Mouse (Mus musculus): Measurements from ENCODE around the gene Gnmt. TPM values are rescaled to one million over a fixed set of nuclear protein-coding genes. Genes with fewer than 3 reads are reported as not detected.

Gnmt gene
- polyA plus RNA-seq, 1 experiment from 2014 or later, result 0.90 TPM

DNA sequence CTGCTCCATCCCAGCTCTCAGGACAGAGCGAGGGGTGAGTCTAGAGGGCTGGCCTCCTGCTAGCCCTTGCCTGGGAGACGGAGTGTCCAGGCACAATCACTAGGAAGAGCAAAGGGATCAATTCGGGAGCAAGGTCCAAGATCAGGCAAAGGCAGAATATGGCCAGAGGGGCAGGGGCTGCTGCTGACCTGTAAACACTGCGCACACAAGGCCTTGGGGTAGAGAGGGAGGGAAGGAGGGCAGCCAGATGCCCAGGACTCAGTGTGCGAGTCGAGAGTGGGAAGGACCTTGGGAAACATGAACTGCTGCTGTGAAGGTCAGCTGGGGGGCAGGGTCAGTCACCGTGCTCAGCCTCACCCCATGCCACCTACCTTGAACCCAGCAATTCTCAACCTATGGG is 6.3 kb upstream of the Gnmt start:
- no peaks in the 10 kb centered on the region for H3K9me3 ChIP-seq
- no peak overlapping the region for H3K9ac ChIP-seq
- no peaks in the 10 kb centered on the region for H3K4me1 ChIP-seq (replicated peaks)
- H3K27ac ChIP-seq, result no peak overlapping the region
- H3K4me2 ChIP-seq, result no peak overlapping the region
- H3K27me3 ChIP-seq, result no peaks in the 10 kb centered on the region
- ATAC-seq (ENCODE audit: low FRiP score), result no peak
- WGBS, result 91% methylated on average over 7 of the region's 7 CpGs
- H3K36me3 ChIP-seq, result peaks cover 44% of the 10 kb centered on the region
- no peak overlapping the region for H3K4me3 ChIP-seq

DNA sequence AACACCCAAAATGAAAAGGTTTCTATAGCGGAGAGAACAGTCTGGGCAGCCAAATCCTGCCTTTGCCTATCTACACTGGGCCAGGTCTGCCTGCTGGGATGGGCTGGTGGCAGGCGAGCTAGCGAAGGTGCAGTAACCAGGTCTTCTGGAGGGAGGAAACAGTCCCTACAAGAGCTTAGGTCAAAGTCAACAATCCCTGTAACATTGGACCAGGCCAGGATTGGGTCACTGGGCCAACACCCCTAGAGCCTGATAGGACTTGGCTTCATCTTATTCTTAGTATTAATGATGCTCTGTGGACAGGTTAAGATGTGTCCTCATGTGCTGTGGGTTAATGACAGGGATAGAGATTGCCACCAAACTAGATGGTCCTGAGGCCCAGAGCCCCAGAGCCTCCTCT is 5.1 kb upstream of the Gnmt start:
- Histone ChIP-seq H3K36me3 (peaks cover 42% of the 10 kb centered on the region), H3K4me2 (no peak overlapping the region), H3K4me3 (no peak overlapping the region), H3K27me3 (peaks cover 8% of the 10 kb centered on the region), H3K9ac (no peak overlapping the region), H3K9me3 (no peaks in the 10 kb centered on the region), H3K27ac (no peak overlapping the region), H3K4me1 (replicated peaks) (no peaks in the 10 kb centered on the region)
- WGBS, result 96% methylated on average over 3 of the region's 3 CpGs
- ATAC-seq (ENCODE audit: low FRiP score), result no peak

DNA sequence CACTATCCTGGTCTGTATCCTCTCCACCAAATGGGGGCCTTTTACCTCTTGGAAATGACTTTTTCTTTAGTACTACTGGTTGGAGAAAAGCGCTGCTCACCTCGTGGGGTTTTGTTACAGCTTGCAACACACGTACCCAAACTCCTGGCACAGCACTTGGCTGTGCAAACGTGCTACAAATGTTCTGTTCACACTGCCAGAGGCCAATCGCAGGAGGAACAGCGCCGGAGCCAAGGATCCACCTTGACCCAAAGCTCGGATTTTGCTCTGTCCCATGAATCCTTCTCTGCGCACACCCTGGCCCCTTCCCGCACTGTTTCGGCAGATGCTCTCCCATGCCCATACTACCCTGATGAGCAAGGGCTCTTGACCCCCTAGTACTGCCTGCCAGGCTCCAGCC is 472 bp downstream of the Gnmt start:
- Histone ChIP-seq H3K4me3 (no peak overlapping the region), H3K4me1 (replicated peaks) (0 out of 2 replicates have a peak, but pooled peaks cover 4% of the 10 kb centered on the region), H3K36me3 (peaks cover 29% of the 10 kb centered on the region), H3K9ac (peak overlapping the region; percentile 39; the same call in 1 of the 2 replicates), H3K9me3 (no peaks in the 10 kb centered on the region), H3K27ac (no peak overlapping the region), H3K27me3 (peaks cover 21% of the 10 kb centered on the region), H3K4me2 (0 out of 2 replicates have a peak overlapping the region, but pooled peaks have one; percentile 15)
- 54% methylated on average over 11 of the region's 11 CpGs for WGBS
- no peak for ATAC-seq (ENCODE audit: low FRiP score)

DNA sequence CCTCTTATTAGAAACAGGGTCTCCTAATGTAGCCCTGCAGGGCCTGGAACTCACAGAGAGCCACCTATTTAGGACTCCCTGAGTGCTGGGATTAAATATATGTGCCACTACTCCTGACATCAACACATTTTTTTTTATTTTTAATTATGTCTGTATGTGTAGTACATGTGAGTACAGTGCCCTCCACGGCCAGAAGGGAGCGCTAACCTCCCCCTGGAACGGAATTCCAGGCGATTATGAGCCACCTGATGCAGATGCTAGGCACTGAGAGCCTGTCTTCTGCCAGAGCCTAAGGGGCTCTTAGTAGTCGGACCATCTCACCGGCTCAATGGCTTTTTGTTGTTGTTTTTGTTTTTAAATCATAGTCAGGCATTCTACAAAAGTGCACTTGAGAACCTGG is 947 bp downstream of the Gnmt start:
- Histone ChIP-seq H3K4me3 (no peak overlapping the region), H3K9ac (no peak overlapping the region), H3K4me2 (no peak overlapping the region), H3K36me3 (peaks cover 34% of the 10 kb centered on the region), H3K27ac (no peak overlapping the region), H3K27me3 (peaks cover 21% of the 10 kb centered on the region), H3K4me1 (replicated peaks) (0 out of 2 replicates have a peak, but pooled peaks cover 4% of the 10 kb centered on the region), H3K9me3 (no peaks in the 10 kb centered on the region)
- no peak for ATAC-seq (ENCODE audit: low FRiP score)
- WGBS, result 44% methylated on average over 6 of the region's 6 CpGs

DNA sequence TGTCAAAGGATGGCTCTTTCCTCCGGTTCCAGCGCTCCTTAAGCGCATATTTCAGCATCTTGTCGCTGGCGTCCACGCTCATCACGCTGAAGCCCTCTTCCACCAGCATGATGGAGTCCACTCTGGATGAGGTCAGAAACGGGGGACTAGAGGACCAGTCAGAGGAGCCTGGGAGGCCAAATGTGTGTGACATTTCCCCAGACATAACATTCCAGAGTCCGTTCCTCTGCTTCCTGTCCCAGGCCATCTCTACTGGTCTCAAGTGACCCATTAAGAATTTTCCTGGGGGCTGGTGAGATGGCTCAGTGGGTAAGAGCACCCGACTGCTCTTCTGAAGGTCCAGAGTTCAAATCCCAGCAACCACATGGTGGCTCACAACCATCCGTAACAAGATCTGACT is 1.7 kb downstream of the Gnmt start:
- Histone ChIP-seq H3K4me2 (no peak overlapping the region), H3K27me3 (peaks cover 21% of the 10 kb centered on the region), H3K4me3 (no peak overlapping the region), H3K4me1 (replicated peaks) (0 out of 2 replicates have a peak, but pooled peaks cover 4% of the 10 kb centered on the region), H3K36me3 (peaks cover 39% of the 10 kb centered on the region), H3K27ac (no peak overlapping the region), H3K9me3 (no peaks in the 10 kb centered on the region), H3K9ac (no peak overlapping the region)
- ATAC-seq (ENCODE audit: low FRiP score), result no peak
- WGBS, result 89% methylated on average over 11 of the region's 11 CpGs

DNA sequence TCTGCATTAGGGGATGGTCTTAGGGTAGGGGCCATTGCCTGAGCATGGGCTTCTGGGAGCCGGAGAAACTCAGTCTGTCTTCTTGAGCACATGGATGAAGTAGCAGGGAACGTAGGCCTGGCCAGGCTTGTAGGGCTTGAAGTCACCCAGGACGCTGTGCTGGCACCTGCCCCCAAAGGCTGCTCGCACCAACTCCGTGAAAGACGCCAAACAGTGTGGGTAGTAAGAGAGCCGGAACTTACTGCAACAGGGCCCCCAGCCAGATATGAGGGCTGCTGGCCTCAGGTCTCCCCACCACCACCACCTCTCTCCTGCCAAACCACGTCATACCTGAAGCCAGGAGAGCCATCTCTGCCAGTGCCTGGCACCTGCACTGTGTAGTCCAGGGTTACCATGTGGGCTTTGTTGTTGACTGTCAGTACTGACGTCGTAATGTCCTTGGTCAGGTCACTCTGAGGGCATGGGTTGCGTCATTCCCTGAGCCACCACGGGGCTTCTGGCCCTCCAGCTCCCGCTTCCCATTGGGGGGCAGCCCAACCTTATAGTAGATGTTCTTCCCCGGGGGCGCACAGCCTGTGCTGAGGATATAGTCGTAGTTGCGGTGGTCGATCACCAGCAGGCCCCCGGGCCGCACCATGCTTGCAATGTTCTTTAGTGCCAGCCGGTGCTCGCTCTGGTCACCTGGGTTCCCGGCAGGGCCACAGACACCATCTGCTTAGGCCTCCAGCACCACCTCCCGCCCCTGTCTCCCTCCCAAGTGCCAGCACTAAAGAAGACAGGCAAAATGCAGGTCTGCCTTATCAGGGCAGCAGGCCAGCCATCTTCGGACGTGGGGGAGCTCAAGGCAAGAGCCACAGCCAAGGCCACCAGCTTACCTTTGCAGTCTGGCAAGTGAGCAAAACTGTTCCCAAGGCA is 3.0 kb downstream of the Gnmt start:
- WGBS, result 92% methylated on average over 26 of the region's 26 CpGs
- no peak overlapping the region for H3K9ac ChIP-seq
- ATAC-seq (ENCODE audit: low FRiP score), result no peak
- H3K4me2 ChIP-seq, result no peak overlapping the region
- no peaks in the 10 kb centered on the region for H3K9me3 ChIP-seq
- H3K27ac ChIP-seq, result no peak overlapping the region
- peaks cover 21% of the 10 kb centered on the region for H3K27me3 ChIP-seq
- H3K4me3 ChIP-seq, result no peak overlapping the region
- peaks cover 52% of the 10 kb centered on the region for H3K36me3 ChIP-seq
- H3K4me1 ChIP-seq (replicated peaks), result 0 out of 2 replicates have a peak, but pooled peaks cover 4% of the 10 kb centered on the region

DNA sequence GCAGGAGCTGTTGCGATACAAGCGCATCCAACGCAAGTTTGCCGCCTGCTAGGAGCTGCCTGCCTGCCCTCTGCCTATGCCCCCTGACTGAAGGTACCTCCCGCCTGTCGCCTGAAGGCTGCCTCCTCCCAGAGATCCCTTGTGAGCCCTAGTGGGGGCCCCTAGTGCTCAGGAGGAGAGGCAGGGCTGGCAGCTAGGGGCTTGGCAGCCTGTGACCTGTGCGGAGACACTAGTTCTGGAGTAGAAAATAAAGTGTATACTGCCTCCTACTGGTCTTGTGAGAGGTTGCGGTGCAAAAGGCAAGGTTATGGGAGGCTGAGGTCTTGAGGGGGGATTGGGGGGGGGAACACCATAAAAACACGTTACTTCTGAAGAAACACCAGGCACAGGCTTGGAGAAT is 3.7 kb downstream of the Gnmt start:
- ATAC-seq (ENCODE audit: low FRiP score), result no peak
- 53% methylated on average over 9 of the region's 9 CpGs for WGBS

DNA sequence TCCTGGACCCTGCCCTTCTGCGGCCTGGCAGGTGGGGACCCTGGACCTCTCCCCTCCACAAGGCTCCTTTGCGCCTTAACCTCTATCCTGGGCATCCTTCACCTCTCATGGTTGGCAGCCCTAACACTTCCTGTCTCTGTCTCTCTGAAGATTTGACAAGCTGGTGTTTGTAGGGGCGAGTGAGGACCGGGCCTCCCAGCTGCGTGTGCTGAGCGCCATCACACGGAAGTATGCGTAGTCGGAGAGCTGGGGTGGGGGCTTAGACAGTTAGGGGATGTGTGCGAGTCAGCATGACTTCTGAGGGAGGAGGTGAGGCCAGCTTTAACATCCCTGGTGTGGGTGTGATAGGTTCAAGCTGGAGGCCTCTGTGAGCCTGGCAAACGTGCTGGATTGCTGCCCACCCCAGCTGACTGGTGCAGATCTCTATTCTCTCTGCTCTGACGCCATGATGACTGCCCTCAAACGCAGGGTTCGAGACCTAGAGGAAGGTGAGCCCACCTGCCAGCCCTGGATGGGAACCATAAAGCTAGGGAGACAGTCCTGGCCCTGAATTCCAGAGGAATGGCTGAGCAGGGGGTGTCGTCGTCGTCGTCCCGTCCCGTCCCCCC is 4.4 kb downstream of the Gnmt start:
- Histone ChIP-seq H3K4me3 (no peak overlapping the region), H3K4me1 (replicated peaks) (0 out of 2 replicates have a peak, but pooled peaks cover 4% of the 10 kb centered on the region), H3K9me3 (no peaks in the 10 kb centered on the region), H3K27me3 (peaks cover 19% of the 10 kb centered on the region), H3K36me3 (peaks cover 63% of the 10 kb centered on the region), H3K9ac (no peak overlapping the region), H3K27ac (no peak overlapping the region), H3K4me2 (no peak overlapping the region)
- 86% methylated on average over 17 of the region's 20 CpGs for WGBS
- no peak for ATAC-seq (ENCODE audit: low FRiP score)

More for the DNA sequence above, 3.7 kb downstream of the Gnmt start:
- H3K36me3 ChIP-seq, result peaks cover 59% of the 10 kb centered on the region
- peak overlapping the region; percentile 25; the same call in 1 of the 2 replicates for H3K9ac ChIP-seq
- H3K4me3 ChIP-seq, result no peak overlapping the region
- H3K27ac ChIP-seq, result no peak overlapping the region
- no peaks in the 10 kb centered on the region for H3K9me3 ChIP-seq
- 0 out of 2 replicates have a peak, but pooled peaks cover 4% of the 10 kb centered on the region for H3K4me1 ChIP-seq (replicated peaks)
- no peak overlapping the region for H3K4me2 ChIP-seq
- peaks cover 21% of the 10 kb centered on the region for H3K27me3 ChIP-seq

DNA sequence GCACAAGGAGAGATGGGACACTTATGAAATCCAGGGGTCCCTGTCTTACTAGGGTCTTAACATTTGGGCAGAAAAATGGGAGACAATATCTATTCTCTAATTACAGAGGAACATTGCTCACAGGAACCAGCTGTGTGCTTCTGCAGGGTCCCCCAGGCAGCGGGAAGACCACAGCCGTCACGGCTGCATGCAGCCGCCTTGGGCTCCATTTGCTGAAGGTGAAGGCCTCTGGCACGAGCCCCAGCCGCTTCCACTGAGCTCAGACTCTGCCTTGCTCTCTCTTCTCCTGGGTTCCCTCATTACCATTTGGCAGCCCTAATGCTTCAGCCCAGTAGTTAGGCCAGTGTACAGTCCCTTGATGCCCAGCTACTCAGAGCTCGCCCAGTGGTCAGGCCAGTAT is 7.9 kb downstream of the Gnmt start:
- H3K4me3 ChIP-seq, result no peak overlapping the region
- peaks cover 70% of the 10 kb centered on the region for H3K36me3 ChIP-seq
- H3K9me3 ChIP-seq, result no peaks in the 10 kb centered on the region
- H3K4me1 ChIP-seq (replicated peaks), result no peaks in the 10 kb centered on the region
- H3K27ac ChIP-seq, result no peak overlapping the region
- no peak for ATAC-seq (ENCODE audit: low FRiP score)
- H3K27me3 ChIP-seq, result no peaks in the 10 kb centered on the region
- H3K4me2 ChIP-seq, result no peak overlapping the region
- H3K9ac ChIP-seq, result no peak overlapping the region
- 84% methylated on average over 7 of the region's 7 CpGs for WGBS

DNA sequence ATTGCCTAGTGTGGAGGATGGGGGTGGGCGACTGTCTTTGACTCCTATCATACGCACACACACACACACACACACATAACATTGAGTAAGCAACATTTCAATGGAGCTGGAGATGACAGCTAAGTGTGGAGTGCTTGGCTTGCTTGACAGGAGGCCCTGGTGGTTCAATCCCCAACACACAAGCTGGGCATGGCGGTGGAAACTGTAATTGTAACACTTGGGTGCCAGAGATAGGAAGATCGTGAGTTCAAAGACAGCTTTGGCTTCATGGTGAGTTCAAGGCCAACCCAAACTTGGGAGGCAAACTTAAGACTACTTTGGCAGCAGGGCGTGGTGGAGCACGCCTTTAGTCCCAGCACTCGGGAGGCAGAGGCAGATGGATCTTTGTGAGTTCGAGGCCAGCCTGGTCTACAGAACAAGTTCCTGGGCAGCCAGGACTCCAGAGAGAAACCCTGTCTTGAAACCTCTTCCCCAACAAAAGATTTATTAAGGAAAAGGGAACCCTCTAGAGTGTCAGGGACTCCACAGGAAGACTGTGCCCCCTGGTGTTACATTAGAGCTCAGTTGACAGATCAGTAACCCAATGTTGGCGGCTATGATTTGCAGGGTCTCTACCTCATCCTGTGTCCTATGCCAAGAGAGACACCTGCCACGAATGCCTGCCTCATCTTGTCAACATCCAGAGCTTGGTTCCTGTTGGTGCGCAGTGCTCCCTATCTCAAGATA is 14.0 kb downstream of the Gnmt start:
- H3K27me3 ChIP-seq, result no peaks in the 10 kb centered on the region
- no peaks in the 10 kb centered on the region for H3K9me3 ChIP-seq
- peaks cover 40% of the 10 kb centered on the region for H3K36me3 ChIP-seq
- no peak overlapping the region for H3K27ac ChIP-seq
- no peak overlapping the region for H3K9ac ChIP-seq
- H3K4me1 ChIP-seq (replicated peaks), result peaks cover 19% of the 10 kb centered on the region
- WGBS, result 96% methylated on average over 11 of the region's 11 CpGs
- H3K4me2 ChIP-seq, result no peak overlapping the region
- H3K4me3 ChIP-seq, result no peak overlapping the region
- ATAC-seq (ENCODE audit: low FRiP score), result no peak

DNA sequence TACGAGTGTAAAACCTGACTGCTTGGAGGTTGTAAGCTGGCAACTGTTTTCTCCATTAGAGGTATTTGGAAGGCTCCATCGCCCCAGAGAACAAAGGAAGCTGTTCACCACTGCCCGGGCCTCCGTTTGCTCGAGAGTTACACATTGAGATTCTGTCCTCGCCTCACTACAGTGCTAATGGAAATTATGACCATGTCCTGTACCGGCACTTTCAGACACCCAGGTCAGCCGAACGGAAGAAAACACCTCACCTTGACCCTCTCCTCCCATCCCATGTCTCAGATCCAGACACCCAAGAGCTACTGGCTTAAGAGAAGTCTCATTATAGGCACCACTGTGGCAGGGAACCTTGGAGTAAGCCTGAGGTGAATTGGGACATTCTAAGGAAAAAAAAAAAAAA is 15.1 kb downstream of the Gnmt start:
- no peak overlapping the region for H3K4me2 ChIP-seq
- H3K4me3 ChIP-seq, result no peak overlapping the region
- WGBS, result 94% methylated on average over 9 of the region's 9 CpGs
- H3K27me3 ChIP-seq, result no peaks in the 10 kb centered on the region
- no peak for ATAC-seq (ENCODE audit: low FRiP score)
- peaks cover 19% of the 10 kb centered on the region for H3K4me1 ChIP-seq (replicated peaks)
- H3K36me3 ChIP-seq, result peaks cover 36% of the 10 kb centered on the region
- no peak overlapping the region for H3K9ac ChIP-seq
- no peak overlapping the region for H3K27ac ChIP-seq
- no peaks in the 10 kb centered on the region for H3K9me3 ChIP-seq

DNA sequence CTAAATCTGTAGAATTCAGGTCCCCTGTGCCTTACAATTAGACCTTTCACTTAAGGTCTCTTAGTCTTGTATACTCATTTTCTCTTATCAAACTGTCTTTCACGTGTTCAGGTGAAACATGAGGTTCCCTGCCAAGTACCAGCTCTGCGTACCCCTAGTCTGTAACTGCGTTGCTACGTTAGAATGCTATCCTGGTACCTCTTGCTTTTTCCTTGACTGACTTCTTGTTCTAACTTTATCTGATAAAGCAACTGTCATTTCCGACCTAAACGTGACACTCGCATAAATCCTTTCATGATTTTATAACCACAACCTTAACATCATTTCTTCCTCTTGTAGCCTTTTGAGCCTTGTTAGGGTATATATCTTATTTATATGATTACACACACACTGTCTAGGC is 16.5 kb downstream of the Gnmt start:
- Histone ChIP-seq H3K9me3 (no peaks in the 10 kb centered on the region), H3K4me2 (peak overlapping the region; percentile 100), H3K4me3 (peak overlapping the region; percentile 100), H3K36me3 (peaks cover 34% of the 10 kb centered on the region), H3K27me3 (no peaks in the 10 kb centered on the region), H3K9ac (peak overlapping the region; percentile 94), H3K4me1 (replicated peaks) (peaks cover 19% of the 10 kb centered on the region), H3K27ac (no peak overlapping the region)
- no peak for ATAC-seq (ENCODE audit: low FRiP score)
- 77% methylated on average over 7 of the region's 7 CpGs for WGBS

All from hindbrain, embryonic 13.5 days (tissue).